Mouse (Mus musculus) spleen, adult 12 weeks (tissue): ENCODE results near the gene Eif4g3.
A peak's percentile ranks its signal among the peaks of the same experiment; 100 is the strongest.

ENCODE experiments used
- DNase-seq: peaks from one replicate; pipeline ENCODE4 v3.0.0; 2022; ENCODE audit warnings: low spot score

Eif4g3 gene

DNA sequence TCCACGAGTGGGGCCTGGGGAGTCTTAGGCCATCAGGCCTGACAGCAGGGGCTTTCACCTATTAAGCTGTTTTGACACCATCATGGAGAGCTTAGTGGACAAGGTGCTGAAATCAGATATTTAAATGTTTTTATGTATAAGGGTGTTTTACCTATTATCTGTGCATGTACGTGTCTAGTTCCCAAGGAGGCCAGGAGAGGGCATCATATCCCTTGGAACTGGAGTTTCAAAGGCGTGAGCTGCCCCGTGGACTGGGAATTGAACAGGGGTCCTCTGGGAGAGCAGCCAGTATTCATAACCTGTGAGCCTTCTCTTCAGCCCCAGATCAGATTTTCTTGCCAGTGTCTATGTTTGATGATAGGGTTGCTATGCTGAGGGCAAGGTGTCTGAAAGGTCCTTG, 2.4 kb upstream of the Eif4g3 start:
- no peak for DNase-seq

DNA sequence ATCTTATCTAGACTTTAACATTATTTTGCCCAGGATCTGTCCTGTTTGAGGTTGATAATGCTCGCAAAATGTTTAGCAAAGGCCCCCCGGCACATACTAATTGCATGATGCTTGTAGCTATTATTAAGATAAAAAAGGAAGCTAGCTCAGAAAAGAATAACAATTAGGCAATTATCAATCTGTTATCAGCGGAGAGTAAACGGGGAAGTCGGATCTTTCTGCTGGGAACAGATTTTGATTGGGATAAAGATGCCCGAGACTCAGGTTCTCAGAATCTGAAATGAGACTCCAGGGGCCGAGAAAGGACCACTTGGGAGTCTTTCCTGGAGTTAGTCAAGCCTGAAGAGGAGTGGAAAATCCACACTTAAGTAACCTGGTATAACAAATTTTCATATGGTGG, 1.6 kb upstream of the Eif4g3 start:
- no peak for DNase-seq

DNA sequence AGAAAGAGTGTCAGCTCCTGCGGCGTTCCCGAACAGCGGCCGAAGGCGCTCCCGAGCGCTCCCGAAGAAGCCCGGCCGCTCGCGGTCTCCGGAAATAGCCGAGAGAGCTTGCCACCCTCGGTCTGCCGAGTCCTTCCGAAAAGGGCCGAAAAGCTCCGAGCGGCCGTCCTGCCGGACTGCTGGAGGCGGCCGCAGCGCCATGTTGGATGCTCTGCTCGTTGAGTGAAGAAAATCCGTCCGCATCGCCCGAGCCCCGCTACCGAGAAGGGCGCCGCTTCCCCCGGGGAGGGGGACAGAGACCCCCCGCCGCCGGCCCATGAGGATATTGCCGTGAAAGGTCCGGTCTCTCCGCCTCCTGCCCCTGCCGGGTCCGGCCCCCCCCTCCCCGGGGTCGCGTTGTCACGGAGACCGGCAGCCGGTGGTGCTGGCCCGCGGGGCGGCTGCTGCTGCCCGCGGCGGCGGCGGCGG, 503 bp downstream of the Eif4g3 start:
- DNase-seq = peak; percentile 94

DNA sequence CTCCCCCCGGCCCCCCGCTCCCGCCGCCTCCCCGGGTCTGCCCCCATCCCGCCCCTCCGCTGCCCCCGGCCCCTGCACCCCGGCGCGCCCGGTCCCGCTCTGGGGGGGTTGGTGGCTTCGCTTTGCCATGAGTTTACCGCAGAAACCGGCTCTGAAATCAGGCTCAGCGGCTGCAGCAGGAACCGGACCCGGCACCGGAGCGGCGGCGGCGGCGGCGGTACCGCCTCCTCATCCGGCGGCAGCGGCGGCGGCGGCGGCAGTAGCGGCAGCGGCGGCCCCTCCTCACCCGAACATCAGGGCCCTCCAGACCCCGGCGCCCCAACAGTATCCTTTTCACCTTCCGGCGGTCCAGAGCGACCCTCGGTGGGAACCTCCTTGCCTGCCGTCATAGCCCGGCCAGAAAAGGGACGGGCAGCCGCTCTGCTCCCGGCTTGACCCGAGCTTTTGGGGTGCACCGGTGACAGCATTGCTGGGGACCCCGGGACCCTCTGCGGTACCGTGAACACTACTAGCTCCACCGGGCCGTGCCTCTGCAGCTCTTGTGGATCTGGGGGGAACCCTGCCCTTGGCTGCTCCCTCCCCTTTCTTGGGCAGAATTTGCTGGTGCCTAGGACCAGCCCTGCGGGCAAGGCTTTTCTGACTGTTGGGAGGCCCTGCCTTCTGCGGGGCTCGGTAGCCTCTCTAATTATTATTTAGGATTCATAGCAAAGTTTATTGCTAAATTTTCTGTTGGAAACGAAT, 1.2 kb downstream of the Eif4g3 start:
- DNase-seq = peak; percentile 40

DNA sequence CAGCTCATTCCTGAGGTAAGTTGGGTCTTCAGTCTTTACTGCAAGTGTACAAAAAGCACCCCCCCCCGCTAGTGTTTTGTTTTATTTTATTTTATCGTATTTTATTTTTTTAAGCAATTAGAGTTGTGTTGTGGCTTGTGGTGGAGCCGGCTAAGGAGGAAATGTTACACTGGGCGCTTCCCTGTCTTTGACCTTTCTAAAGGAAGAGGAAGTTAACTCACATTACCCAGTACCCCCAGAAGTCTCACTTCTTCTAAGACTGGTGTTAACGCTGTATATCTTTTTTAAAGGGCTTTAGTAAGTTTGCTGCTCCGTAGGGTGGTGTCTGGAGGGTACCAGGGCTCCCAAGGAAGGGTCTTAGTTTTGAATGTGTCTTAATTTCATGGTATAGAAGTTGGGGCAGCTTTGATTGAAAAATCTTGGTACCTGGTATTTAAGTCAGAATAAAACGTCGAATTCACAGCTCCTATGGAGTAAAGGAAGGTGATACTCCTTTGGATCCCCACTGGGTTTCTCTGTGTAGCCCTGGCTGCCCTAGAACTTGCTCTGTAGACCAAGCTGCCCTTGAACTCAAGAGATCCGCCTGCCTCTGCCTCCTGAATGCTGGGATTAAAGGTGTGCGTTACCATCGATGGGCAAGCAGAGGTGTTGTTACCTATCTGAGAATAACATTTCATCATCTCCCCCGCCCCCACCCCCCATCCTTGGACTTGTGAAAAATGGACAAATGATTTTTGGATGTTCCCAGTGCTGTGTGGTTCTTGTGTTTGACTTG, 1.9 kb downstream of the Eif4g3 start:
- no peak for DNase-seq

DNA sequence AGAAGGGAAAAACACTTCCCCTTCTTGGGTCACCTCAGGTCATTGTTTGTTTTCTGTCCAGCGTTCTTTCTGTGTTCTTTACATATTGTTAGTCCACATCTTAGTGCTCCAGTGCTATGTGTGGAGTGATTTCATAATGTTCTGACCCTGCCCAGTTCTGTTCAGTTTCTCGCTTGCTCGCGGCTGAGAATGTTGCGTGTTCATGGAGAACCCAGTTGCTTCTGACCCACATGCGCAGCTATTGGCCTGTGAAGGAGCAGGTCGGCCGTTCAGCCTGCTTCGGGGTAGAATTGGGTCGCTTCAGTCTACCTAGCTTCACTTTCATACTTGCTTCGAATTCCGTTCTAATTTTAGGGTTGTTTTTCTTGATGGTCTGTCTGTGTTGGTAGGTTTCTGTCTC, 2.6 kb downstream of the Eif4g3 start:
- DNase-seq = no peak

DNA sequence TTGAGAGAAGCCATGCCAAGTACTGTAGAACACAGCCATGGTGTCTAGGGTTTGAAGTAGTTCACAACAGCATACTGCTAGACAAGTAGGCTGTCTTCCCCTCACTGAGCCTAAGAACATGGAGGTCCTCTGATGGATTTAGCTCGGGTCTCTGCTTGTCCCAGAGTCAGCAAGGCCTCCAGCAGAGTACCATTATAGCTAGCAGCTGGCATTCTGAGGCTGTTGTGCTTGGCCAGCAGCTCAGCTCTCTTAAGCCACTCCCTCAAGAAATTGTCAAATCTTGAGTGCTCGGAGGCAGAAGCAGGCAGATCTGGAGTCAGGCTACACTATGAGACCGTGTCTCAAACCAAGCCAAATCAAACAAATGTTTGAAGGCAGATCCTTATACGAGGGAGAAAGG, 5.4 kb downstream of the Eif4g3 start:
- DNase-seq = no peak

DNA sequence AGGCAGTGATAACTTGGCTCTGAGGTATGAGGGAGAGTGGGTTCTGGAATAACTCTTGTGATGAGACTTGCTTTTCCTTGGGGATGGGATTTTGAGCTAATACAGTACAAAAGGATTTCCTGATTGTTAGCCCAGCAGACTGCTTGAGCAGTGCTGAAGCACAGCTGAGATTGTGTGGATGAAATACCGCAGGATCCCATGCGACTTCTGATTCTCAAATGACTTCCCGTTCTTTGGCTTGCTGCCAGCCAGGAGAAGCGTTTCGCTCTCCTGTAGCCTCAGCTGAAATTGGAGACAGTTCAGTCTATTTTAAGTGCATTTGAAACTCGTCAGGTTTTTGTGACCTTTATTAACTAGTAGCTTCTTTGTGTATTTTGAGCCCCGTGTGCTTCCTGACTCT, 7.9 kb downstream of the Eif4g3 start:
- no peak for DNase-seq

DNA sequence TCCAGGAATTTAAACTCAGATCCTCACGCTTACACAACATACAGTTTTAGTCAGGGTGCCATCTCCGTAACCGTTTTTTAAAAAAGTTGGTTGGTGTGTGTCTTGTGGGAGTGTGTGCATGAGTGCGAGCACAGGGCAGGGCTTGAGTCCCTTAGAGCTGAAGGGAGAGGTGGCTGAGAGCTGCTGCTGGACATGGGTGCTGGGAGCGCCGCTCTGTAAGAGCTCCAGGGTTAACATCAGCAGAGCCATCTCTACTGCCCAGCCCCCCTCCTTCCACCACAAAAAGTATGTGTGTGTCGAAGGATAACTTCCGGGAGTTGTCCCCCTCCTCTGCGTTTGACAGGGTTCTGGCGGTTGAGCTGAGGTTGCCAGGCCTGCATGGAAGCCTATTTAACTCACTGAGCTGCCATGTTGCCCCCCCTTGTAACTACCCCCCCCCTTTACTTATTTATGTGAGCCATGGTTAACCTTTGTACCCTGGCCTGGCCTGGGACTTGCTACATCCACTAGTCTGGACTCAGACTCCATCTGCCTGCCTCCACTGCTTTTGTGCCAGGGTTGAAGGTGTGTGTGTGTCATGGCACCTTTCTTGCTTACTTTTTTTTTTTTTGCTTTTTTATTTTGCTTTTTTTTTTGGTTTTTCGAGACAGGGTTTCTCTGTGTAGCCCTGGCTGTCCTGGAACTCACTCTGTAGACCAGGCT, 11.2 kb downstream of the Eif4g3 start:
- no peak for DNase-seq

DNA sequence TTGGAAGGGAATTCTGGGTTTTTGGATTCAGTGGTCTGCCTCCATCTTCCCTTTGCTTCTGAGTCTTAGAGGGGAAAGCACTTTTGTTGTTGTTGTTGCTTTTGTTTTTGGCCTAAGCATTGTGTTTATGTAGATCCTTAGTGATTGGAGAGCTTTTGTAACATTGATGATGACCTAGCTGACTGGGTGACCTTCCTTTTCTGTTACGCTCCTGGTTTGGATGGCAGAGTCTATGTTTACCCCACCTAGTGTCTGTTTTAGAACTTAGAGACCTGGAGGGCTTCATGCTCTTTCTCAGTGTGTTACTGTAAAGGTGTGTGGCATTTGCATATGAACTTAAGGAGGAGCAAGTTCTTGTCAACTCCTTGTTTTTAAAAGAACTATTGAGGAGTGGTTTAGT, 13.0 kb downstream of the Eif4g3 start:
- DNase-seq = no peak

DNA sequence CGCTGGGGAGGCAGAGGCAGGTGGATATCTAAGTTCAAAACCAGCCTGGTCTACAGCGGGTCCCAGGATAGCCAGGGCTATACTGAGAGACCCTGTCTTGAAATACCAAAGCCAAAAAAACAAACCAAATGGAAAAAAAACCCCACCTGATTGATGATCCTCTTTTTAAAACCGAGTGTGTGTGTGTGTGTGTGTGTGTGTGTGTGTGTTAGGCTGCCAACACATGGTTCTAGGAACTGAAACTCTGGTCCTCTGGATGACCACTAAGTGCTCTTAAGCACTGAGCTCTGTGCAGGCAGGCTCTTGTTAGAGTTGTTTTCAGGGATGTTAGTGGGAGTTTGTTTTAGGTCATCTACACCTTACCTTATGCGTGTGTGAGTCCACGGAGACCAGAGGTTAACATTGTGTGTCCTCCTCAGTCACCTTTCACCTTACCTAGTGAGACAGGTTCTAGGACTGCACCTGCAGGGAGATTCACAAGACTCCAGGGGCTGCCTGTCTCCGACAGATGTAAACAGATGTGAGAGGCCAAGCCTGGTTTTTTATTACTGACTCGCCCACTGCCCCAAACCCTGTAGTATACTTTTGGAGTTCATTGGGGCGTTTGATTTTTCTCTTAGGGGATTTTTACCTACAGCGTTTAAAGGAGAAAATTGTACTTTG, 14.3 kb downstream of the Eif4g3 start:
- no peak for DNase-seq

DNA sequence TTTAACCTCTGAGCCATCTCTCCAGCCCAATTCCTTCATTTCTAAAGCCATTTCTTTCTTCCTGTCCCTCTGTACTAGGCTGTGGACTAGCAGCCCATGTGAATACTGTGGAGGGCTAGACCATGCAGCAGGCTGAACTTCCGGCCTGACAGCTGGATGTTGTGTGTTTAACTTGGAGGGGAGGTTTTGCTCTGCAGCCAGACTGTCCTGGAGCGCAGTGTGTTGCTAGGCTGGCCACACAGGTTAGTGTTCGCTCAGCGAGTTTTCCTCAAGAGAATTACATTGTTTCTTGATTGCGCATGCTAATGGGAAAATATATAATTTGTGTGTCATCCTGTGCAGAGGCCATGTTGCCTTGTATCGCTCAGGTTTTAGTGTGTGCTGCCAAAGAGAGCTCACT, 15.8 kb downstream of the Eif4g3 start:
- no peak for DNase-seq

DNA sequence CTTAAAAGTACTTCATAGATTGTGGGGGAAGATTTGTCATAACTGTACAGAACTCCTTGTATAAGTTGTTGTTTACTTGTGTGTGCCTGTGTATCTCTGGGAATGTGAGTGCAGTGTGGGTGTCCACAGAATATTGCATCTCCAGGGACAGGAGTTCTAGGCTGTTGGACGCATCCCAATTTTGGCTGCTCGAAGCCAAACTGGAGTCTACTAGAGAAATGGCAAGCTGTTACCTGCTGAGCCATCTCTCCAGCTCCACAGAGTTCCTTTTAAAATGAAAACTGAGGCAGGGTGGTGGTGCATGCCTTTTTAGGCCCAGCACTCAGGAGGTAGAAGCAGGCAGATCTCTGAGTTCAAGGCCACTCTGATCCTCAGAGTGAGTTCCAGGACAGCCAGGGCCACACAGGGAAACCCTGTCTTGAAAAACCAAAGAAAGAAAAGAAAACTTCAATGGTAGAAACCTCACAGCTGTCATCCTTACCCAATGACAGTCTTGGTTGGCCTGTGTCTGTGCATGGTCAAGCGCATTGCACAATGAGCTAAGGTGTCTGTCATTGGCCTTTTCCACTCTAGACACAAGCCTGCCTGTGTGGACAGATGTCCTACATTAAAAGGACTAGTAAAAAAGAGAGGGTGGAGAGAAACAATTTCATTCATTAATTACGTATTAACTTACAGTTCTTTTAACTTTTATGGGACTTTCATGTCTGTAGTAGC, 17.1 kb downstream of the Eif4g3 start:
- DNase-seq = no peak

DNA sequence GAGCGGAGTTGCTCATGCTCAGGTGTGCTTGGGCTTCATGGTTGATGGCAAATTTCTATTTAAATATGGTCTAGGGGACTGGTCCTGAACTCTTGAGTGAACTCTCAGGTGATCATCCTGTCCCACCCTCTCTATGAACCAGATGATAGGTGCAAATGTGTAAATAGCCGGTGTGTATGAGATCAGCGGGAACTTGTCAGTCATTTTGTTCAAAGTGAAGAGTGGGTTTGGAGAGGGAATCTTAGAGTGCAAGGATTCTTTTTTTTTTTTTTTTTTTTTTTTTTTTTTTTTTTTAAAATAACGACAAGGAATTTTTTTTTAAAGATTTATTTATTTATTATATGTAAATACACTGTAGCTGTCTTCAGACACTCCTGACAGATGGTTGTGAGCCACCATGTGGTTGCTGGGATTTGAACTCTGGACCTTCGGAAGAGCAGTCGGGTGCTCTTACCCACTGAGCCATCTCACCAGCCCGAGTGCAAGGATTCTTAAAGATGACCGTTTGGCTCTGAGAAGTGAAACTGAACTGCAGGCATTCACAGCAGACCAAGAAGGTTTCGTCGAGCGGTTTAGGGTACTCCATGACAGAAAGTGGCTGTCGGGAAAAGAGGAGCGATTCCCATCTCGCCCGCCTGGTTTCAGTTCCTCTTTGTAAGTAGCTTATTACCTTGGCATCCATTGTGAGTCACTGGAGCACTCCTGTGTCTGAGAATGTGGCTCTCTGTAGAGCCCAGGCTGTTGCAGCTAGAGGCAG, 21.1 kb downstream of the Eif4g3 start:
- DNase-seq = no peak

DNA sequence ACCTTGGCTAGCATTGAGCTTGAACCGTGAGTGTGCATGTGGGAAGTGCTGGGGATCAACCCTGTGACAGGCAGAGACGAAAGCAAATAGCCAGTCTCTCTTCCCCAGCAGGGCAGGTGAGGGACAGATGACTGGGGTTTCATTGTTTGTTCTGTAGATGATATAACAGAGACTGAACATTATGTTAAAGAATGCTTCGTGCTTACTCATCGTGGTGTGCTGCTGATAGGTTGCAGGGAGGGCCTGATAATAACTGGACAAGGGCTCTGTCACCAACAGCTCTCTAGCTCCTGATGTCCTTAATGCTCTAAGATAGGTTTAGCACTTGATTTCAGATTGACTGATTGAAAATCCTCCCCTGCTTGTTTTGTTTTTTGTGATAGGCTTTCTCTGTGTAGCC, 23.1 kb downstream of the Eif4g3 start:
- DNase-seq = no peak

DNA sequence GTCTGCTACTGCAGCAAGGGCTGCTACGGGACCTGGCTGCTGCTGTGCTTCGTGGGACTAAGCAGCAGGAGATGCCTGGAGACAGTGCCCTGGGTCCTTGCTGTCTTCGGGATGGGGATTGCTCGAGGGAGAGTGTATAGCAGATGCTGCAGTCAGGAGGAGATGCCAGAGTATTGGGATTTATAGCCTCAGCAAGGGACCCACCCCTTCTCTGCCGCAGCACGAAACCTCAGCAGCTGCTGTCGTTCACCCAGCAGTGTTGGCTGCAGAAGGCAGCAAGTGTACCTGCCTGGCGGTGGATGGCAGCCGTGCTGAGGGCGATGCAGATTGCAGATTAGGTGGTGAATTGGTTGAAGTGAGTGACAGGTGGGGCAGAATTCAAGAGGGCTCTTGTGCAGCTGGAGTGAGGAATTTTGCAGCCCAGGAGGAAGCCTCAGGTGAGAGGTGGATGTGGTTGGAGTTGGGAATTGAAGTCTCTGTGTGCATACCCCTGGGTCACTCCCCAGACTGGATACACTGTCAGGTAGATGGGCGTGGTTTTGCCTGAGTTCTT, 24.3 kb downstream of the Eif4g3 start:
- DNase-seq = no peak

DNA sequence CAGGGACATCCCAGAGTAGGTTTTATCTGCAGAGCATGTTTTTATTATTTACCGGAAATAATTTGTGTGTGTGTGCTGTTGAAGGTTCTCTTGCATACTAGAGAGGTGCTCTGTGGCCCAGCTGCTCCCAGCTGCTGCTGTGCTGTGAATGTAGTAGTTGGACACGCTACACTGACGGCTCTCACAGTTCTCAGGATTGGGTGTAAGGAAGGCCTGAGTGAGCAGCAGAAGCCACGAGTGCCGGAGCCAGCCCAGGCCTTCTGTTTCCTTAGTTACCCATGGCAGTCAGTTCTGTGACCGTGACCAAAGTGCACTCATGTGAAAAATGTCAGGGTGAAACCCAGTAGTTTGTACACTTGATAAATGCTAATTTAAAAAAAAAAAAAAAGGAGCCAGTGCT, 25.2 kb downstream of the Eif4g3 start:
- no peak for DNase-seq

DNA sequence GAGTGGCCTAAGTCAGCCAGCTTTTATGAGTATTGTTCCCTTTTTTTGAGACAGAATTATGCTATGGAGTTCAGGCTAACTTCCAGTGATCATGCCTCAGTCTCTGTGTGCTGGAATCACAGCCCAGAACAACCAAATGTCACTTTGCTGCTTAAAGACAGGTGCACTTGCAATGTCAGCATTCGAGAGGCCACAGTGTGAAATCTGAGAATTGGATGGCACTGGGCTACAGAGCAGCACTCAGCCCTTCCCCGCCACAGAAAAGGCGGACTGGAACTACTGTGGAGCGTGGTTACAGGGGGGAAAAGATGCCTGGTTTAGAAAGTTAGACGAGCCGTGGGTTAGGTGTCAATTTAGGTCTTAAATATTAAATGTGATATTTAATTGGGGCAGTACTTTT, 27.4 kb downstream of the Eif4g3 start:
- no peak for DNase-seq

DNA sequence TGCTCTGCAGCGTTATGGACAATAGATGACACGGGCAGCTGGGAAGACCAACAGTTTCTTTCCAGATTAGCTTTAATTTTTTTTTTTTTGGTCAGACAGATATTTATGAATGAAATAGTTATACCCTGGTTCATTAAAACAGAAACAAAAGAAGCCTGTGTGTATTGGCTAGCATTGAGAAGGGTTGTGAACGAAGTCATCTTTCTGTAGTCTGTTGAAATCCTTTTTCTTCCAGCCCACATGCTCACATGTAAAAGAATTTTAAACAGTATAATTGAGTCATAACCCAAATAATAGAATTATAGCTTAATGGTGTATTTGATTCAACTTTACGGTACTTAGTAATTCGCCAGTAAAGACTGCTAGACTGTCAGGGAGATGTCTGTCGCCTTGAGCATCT, 28.8 kb downstream of the Eif4g3 start:
- DNase-seq = no peak

DNA sequence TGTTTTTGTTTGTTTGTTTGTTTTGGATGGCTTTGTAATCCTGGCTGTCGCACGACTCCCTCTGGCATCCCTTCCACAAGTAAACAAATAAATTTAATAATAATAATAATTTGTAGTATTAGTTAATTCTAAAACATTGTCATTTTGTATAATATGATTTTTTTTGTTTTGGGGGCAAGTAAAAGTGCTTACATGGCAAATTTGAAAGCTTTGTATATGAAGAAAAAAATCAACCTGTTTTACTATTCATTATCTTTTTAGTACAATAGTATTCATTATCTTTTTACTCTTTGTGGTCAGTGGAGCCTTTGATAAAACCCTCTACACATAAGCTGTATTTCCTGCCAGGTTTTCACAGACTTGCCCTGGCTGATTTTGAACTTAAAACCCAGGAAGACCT, 29.9 kb downstream of the Eif4g3 start:
- DNase-seq = no peak
